Mouse (Mus musculus) forelimb bud, embryonic 11.5 days (tissue): ENCODE results near the gene Orai2.
"Not testable (repeated sequence)": the region's sequence is repeated elsewhere in the genome, so short reads cannot be mapped to it uniquely, and the experiment has no call there.

Source experiments
- DNase-seq: peaks from one replicate; pipeline ENCODE4 v3.0.0-alpha.2; 2012; ENCODE audit warnings: low read depth, low spot score

Orai2 gene

DNA sequence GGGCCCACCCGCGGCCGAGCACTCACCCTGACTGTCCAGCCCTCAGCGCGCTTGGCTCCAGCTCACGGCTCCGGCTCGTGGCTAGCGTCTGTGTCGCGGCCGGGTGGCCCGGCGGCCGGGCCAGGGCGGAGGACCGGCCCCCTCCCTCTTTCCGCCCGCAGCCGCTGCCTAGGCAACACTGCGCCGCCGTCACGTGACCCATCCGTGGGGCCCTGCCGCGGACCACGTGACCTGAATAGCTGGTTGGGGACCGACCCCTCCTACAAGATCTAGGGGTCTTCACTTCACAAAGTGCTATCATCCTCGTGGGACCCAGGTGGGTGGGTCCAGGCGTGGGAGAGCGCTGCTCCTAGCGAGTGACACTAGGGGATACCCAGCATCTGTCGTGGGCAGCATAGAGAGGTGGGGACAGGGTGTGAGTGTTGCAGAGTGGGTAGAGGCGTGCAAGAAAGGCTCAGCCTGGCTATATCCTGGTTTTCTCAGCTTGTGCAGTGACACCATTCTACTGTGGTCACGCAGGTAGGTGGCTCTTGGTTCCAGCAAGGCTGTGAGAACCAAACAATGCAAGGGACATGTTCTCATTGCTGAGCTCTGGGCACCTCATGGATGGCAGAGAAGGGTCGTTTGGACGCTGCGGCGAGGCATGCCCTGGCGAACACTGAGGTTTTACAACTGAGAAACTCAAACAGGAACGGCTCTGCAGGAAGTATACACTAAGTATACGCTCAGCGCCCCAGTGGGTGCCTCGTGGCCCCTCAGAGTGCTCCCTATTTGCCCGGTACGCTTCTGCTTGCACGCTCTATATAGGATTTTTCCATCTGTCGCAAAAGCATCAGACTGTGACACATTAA lies at the start of gene Orai2:
Gene Orai2 (minus strand): TSS at position 202 of the 851 bp plus-strand sequence.
- peak; percentile 70 for DNase-seq

DNA sequence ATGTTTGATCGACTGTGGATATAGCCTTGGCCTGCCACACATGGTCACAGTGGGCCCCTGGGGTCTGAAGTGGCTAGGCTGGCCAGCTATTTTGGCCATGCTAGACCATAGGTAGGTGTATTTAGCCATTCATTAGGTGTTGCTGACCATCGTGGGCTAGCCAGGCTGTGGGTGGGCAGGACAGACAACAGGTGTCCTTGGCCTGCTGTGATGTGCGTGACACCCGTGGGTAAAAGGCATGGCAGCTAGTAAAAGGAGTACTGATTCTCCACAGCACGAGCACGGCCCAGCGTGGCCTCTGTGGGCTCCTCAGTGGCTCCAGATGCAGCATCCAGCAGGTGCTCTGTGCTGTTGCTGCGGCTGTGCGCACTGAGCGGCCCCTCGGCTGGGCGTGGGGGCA lies 48.1 kb upstream of the Orai2 start:
- no peak for DNase-seq

DNA sequence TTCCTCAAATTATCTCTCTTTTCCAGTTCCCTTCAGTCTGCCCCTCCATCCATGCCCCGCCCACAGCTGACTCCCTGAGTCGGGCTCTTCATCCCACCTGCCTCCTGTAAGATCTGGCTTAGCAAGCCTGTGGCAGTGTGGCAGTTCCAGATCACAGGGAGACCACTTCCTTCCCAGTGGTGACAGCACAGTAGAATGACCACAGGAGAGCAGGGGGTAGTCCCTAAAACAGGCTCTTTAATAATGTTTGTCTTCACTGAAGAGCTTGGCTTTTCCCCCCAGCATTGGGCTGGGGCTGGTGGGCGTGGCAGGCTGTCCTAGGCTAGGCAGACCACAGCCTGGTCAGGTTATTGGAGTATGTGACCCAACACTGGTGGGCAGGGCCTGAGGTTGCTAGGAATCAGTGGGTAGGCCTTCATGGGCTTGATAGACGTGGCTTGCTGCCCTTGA lies 47.4 kb upstream of the Orai2 start:
- DNase-seq, result no peak

DNA sequence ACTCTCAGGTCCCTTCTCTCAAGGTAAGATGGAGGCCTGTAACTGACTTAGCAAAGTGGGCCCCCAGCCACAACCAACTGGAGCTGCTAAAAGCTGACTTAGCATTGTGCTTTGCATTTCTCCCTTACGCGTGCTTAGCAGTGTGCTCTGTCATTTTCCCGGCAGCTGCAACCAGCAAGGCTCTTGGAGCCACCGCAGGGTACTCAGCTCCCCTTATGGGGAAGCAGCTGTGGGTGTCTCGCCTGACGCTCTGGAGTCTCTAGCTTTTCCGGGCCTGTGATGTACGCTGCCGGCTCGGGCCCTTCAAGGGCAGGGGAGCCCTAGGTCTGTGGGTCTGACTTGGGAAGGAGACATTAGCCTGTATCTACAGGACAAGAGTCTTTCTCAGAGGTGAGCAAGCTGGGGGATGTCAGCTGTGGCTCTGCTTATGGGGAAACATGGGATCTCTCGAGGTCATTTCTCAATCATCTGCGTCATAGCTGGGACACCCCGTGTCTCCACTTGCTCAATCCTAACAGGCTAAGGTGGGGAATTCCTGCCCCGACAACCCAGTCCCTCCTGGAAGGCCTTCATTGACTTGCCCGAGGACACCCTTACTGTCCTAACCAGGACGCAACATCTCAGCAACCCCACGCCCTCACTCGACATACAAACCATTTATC lies 46.6 kb upstream of the Orai2 start:
- no peak for DNase-seq

DNA sequence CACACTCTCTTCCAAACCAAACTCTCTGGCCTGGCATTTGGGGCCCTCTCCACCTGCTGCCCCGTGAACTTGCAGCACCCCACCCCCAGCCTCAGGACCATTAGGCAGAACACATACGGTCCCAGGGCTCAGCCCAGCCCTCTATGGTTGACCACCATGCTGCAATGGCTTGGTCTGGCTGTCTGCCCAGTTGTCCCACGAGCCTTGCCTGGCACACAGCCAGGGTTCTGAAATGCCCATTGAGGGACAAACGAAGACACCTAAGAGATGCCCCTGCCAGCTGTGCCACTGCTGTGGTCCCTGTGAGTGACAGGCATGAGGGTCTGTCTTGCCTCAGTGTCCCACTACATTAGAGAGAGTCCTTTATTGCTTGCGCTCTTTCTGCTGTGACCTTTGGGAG lies 45.4 kb upstream of the Orai2 start:
- no peak for DNase-seq

DNA sequence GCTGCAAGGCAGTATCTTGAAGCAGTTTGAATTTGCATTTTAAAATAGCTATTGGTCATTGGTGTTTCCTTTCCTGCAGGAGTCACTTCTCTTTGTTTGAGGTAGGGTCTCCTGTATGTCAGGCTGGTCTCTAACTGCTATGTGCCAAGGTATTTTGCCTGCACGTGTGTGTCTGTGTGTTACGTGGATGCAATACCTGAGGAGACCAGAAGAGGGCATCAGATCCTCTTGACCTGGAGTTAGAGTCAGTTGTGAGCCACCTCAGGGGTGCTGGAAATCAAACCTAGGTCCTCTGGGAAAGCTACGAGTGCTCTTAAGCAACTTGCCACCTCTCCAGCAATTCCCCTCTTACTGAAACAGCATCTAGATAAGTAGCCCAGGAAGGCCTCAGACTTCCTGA lies 44.7 kb upstream of the Orai2 start:
- no peak for DNase-seq

DNA sequence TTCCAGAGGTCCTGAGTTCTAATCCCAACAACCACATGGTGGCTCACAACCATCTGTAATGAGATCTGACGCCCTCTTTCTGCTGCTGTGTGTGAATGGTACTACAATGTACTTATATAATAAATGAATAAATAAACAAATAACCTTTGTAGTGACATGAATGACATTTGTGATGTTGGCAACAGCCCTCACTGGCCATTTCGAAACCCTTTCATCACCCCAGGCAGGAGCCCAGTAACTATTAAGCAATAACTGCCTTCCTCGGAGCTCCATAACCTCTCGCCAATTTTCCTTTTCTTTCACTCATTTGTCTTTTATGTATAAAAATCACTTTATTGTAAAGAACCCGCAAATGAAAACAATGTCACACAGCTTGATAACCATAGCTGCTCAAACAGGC lies 43.2 kb upstream of the Orai2 start:
- no peak for DNase-seq

DNA sequence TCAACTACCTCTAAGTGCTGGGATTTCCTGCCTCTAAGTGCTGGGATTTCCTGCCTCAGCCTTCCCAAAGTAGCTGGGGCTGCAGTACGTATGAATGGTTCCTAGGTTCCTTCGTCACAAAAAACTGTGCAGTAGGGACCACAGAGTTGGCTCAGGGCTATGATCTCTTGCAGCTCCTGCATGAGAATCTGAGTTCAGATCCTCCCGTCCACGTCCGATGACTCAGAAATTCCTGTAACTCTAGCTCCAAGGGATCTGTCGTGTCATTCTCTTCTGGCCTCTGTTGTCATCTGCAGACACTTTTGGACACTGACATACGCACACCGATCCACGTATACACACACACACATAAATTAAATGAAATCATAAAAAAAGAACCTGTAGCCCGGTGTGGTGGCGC lies 42.2 kb upstream of the Orai2 start:
- no peak for DNase-seq

DNA sequence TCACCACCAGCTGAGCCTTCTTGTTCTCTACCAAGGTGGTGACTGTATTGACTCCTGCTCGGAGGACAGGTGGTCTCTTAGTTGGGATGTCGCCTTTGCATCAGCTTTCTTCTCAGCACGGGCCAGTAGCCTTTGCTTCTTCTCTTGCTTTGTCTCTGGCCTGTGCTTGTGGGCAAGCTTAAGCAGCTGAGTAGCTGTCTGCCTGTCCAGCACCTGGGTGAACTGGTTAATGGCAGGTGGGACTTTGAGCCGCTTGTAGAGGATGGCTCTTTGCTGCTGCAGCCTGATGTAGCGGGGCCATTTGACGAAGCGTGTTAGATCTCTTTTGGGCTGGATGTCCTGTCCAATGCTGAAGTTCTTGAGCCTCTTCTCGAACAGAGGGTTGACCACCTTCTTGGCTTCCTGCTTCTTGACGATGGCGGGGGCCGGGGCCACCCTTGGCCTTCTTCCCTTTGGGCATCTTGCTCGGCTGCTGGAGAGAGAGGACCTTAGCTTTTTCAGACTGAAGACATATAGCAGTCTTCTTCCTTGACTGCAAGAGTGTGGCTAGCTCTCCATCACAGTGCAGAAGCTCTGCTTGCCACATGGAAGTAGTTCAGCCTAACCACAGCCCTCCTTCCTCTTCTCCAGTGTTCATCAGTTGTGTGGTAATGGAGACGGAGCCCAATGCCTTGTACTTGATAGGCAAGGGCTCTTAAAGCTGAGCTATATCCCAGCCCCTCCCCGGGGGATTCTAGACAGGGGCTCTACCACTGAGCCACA lies 41.0 kb upstream of the Orai2 start:
- DNase-seq, result not testable (repeated sequence)

DNA sequence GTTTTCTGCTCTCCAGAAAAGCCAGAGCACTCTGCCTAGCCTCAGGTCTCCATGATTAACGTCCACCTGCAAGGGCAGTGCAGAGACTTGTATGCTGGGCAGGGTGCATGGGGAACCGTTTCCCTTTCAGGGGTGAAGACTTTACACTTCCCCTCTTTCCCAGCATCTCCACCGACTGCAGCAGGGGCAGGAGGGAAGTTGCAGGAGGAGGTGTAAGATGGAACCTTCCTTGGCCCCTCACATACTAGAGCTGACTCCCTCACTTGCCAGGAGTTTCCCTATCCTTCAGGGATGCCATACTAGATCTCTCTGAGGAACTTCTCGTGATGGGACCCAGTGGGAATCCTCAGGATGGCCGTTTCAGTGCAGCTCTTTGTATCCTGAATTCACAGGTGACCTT lies 40.0 kb upstream of the Orai2 start:
- DNase-seq, result no peak

DNA sequence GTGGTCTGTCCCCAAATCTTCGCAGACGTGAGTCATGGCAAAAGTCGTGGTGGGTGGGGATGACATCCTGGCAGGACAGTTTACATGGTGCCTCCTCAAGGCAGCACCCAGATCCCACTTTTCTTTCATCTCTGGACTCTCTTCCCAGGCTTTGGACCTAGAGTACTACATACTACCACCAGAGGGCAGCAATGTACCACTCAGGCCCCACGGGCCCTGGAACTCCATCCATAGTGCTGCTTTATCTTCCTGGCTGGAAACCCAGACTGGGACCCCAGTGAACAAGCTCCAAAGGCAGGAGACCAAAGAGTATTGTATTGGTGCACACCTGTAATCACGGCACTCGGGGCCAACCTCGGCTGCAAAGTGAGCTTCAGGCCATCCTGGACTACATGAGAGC lies 31.3 kb upstream of the Orai2 start:
- peak; percentile 82 for DNase-seq

DNA sequence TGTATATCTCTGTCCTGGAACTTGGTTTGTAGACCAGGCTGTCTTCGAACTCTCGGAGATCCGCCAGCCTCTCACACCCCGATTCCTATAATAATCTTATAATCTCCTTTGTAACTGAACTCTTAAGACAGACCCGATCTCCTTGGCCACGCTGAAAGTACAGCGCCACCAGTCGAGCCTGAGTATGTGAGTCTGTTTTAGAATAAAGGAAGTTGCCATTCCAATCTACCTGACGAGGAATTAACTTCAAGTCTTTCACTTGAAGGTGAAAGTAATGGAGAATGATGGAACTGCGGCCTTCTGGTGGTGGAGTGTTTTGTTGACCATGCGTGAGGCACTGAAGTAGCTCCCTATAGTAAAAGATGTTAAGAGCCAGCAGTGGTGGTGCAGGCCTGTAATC lies 29.0 kb upstream of the Orai2 start:
- DNase-seq, result no peak

DNA sequence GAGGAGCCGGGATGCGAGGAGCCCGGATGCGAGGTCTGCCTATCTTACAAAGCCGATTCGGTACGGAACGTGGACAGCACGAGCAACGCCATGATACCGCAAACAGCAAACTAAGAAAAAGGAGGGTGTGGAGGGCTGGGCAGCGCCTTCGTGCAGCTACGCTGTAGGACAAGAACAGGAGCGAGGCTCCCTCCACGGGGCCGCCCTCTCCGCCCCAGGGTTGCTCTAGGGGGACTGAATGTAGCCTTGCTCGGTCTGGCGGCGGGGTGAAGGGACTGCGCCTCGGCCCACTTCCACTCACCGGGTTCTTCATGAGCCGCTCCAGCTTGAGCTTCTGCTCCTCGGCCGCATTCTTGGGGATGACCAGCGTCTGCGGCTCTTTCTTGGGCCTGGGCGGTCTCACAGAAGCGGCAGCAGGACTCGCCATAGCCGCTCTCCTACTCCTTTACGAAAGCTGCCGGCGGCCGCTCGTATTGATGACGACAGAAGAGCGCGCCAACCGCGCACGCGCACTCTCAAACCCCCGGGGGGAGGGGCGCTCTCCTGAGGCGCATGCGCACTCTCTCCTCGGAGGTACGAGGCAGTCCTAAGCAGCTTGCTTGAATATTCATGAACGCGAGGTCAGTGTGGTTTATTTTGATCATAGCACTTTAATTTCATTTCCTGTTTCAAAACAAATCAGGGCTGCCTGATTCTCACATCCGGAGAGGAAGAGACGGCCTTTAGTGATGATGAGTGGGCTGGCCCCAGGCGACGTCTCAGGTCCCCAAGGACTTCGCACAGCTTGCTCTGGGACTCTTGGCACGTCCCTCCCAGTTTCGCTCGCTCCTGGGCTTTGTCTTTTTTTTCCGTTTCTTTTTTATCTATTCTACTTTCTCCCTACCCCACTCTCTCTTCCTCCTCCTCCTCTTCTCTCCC lies 28.2 kb upstream of the Orai2 start, which contains the start of gene Prkrip1:
Gene Prkrip1 (minus strand): TSS at position 490 of the 918 bp plus-strand sequence.
- DNase-seq, result peak; percentile 99

DNA sequence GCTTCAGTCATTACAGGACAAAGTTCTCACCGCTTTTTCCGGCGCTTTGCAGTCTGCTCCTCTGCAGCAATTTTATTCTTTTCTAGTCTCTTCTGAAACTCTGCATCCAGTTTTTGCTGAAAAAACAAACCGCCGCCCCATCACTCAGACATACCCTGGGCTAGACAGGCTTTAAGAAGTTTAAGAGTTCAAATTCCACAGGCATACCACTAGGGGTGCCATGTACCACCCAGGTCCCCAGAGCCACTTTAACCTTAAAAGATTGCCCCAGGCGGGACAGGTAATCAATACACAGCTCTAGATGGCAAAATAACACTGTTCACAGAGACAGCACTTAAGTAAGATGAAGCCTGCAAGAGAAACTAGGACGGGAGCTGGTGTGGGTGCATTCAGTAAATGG lies 21.4 kb upstream of the Orai2 start:
- no peak for DNase-seq

DNA sequence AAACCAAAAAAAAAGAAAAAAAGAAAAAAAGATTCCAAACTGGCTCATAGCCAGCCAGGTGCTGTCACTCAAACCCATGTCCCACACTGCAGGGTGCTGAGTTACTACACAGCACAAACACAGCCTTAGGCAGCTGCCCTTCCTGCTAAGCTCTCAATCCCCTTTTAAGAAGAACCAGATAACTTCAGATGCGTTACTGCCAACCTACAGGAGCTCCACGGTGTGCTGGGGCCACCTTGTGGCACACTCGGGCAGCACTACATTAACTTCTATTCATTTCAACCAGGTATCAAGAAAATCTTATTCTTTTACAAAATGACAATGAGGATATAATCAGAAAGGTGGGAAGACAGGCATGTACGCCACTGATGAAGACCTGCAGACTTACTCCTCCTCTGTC lies 16.2 kb upstream of the Orai2 start:
- no peak for DNase-seq

DNA sequence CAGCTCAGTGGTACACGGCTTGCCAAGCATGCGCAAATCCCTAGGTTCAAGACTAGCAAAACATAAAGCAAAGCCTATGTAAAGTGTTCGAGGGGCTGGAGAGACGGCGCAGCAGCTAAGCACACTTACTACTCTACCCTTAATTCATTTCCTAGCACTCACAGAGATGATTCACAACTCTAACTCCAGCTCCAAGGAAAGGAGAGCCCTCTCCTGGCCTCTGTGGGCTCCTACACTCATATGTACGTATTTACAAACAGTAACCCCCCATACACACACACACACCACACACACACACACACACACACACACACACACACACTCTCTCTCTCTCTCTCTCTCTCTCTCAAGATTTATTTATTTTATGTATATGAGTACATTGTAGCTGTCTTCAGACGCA lies 13.3 kb upstream of the Orai2 start:
- no peak for DNase-seq

DNA sequence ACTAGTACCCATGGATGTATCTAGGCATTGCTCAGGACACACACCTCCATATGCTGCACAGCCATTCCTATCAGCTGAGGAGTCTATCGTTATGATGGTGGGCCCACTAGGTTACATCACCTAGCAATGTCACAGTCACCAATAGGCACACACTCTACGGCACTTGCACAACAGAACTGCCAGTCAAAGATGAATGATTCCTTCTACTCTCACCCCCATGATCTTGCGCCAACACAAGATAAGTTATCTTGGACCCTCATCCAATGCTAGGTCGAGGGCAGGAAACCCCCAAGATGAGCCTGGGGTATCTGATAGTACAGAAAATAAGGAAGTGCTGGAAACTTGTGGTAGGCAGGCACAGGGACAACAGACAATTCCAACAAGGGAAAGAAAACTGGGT lies 12.3 kb upstream of the Orai2 start:
- no peak for DNase-seq

DNA sequence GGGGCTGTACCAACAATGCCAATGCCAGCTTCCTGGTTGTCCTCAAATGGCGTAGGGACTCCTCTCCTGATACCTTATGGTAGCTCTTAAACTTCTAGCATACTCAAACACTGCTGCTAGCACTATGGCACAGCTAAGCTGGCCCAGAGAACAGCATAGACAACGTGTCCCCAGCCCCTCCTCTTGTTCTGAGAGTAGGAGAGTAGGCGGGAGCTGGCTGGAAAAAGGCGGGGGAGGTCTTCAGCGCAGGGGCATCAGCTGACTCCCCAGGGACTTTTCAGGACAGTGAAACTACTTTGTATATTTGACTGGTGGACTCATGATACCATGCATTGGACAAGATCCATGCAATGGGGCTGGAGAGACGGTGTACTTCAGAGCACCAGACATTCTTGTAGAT lies 11.5 kb upstream of the Orai2 start:
- DNase-seq, result no peak

DNA sequence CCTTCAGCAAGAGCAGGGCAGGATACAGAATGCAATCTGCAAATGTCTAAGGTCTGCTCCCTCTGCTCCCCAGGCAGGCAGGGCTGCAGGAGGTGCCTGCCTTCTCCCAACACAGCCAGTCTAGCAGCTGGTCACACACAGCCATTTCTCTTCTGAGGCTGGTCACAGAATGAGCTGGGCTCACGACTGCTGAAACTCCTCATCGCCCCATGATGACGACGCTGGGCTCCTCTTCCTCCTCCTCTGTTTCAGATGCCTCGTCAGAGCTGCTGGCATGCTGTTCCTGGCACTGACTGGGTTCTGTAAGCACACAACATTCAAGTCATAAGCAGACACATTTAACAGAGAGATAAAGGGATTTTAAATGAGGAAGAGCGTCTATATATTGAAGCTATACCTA lies 10.7 kb upstream of the Orai2 start:
- no peak for DNase-seq

DNA sequence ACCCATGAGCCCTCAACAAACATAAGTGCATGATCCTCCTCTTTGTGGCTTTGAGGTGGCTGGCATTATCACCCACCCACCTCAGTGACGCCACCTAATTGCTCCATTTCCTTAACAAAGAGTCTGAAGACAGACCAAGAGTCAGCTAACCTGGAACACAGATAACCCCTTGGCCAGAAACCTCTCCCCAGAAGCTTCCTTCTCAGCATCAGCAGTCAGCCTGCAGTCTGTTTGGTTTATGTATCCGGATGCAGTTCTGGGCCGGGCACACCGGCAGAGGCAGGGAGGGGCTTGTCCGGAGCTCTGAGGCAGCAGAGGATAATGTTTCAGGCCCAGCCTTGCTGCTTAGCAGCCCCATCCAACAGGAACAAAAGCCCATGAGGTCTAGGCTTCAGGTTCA lies 9.1 kb upstream of the Orai2 start:
- DNase-seq, result no peak
